Mouse (Mus musculus) small intestine, adult 2 months (tissue): ENCODE measurements around the gene Osbpl7. TPM values are rescaled to one million over a fixed set of nuclear protein-coding genes. Genes with fewer than 3 reads are reported as not detected.

Source experiments
- H3K27ac ChIP-seq: fragments of 200-500 bp; 2 replicates; pipeline ENCODE4 v1.5.1; 2012; ENCODE audit warnings: low read depth, low read length, control low read depth, inconsistent platforms; ENCODE audit not compliant: insufficient read depth
- H3K27me3 ChIP-seq: fragments of 200-500 bp; 2 replicates; pipeline ENCODE4 v1.6.1; 2012; ENCODE audit warnings: mild to moderate bottlenecking, moderate library complexity, low read length, inconsistent platforms; ENCODE audit not compliant: control insufficient read depth, insufficient read depth
- H3K36me3 ChIP-seq: fragments of 200-500 bp; 2 replicates; pipeline ENCODE4 v1.6.1; 2012; ENCODE audit warnings: mild to moderate bottlenecking, low read length, control low read depth, inconsistent platforms; ENCODE audit not compliant: control insufficient read depth, insufficient read depth
- H3K4me1 ChIP-seq: fragments of 200-500 bp; 2 replicates; pipeline ENCODE4 v1.6.1; 2012; ENCODE audit warnings: low read length, inconsistent platforms, mixed read lengths; ENCODE audit not compliant: control insufficient read depth, insufficient read depth, insufficient read length
- H3K4me3 ChIP-seq: fragments of 200-500 bp; 2 replicates; pipeline ENCODE4 v1.5.1; 2012; ENCODE audit warnings: low read depth, mild to moderate bottlenecking, control low read depth, inconsistent platforms, low read length, moderate library complexity
- CTCF ChIP-seq: fragments of 200-500 bp; IDR thresholded peaks from 2 replicates; pipeline ENCODE4 v1.5.1; 2012; ENCODE audit warnings: low read depth, mild to moderate bottlenecking, control low read depth, inconsistent platforms, low read length, moderate library complexity, mixed read lengths; ENCODE audit not compliant: insufficient replicate concordance, insufficient read length; ENCODE audit errors: extremely low read depth
- POLR2A ChIP-seq: fragments of 200-500 bp; IDR thresholded peaks from 2 replicates; pipeline ENCODE4 v1.6.1; 2012; ENCODE audit warnings: low read depth, mild to moderate bottlenecking, control low read depth, inconsistent platforms, low read length, moderate library complexity
- WGBS: fragments of 180-500 bp; shearing (Covaris S2); methylation state at CpG from one replicate; pipeline ENCODE4 v1.1.7; 2018; 5-methylcytosine and 5-hydroxymethylcytosine counted together
- polyA plus RNA-seq: library from polyadenylated mRNA; depleted of rRNA; stranded (reverse); fragments of >200 nt; gene quantifications from 2 replicates; pipeline ENCODE4 v1.2.3, GENCODE M21; 2012

The Osbpl7 gene
- polyA plus RNA-seq, 1 experiment: 21.3 TPM

DNA sequence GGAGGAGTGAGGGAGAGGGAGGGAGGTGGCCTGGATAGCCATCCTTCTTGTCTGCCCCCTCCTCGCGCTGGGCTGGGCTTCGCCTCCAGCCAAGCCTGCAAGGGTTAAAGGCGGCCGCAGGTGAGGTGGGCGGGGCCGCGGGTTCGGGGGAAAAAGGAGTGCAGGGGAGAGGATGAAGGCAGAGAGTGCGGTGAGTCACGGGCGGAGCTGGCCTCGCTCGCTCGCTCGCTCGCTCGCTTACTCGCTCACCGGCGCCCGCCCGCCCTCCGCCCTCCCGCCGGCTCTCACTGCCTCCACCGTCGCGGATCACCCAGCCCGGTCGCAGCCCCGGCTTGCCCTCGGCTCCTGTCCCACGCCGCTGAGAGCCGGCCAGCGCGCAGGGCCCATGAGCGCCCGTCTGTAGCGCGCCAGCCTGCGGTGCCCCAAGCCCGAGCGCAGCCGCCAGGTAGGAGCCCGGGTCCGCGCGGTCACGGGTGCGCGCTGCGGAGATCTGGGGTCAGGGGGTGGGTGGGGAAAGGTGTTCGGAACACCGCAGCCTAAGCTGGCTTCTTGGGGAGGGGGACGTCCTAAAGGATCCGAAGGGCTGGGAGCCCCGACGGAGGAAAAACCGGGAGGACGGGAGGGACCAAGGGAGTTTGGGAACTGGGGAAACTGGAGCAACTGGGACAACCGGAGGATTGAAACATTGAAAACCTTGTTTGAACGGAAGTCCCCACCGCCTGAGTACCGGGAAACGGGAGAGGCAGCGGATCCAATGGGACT, 31.7 kb upstream of the Osbpl7 start:
- no peak for TF ChIP-seq POLR2A
- TF ChIP-seq CTCF: no peak
- no peaks in the 10 kb centered on the region for H3K36me3 ChIP-seq
- H3K27me3 ChIP-seq: peaks cover 53% of the 10 kb centered on the region
- H3K4me1 ChIP-seq: peaks cover 12% of the 10 kb centered on the region
- no peak overlapping the region for H3K27ac ChIP-seq
- H3K4me3 ChIP-seq: peak overlapping the region; percentile 52
- WGBS: 1% methylated on average over 54 of the region's 68 CpGs

DNA sequence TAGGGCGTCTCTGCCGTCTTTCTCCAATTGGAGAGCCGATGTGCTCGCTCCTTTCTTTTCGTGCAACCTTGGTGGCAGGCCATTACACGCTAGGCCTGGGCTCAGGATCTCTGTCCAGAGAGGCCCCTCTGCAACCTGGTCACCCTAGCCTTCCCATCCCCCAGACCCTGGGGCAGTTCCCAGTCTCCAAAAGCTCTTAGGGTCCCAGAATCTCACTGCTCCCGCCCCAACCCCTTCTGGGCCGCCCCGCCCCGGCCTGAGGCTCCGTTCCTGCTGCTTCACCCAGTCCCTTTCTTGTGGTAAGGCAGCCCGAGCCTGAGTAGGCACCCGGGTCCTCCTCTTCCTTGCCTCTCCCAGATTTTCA, 31.1 kb upstream of the Osbpl7 start:
- TF ChIP-seq POLR2A (no peak), CTCF (no peak)
- WGBS: 20% methylated on average over 13 of the region's 13 CpGs
- Histone ChIP-seq H3K27me3 (peaks cover 50% of the 10 kb centered on the region), H3K27ac (no peak overlapping the region), H3K36me3 (no peaks in the 10 kb centered on the region), H3K4me3 (peak overlapping the region; percentile 52; the same call in 1 of the 2 replicates), H3K4me1 (peaks cover 12% of the 10 kb centered on the region)

DNA sequence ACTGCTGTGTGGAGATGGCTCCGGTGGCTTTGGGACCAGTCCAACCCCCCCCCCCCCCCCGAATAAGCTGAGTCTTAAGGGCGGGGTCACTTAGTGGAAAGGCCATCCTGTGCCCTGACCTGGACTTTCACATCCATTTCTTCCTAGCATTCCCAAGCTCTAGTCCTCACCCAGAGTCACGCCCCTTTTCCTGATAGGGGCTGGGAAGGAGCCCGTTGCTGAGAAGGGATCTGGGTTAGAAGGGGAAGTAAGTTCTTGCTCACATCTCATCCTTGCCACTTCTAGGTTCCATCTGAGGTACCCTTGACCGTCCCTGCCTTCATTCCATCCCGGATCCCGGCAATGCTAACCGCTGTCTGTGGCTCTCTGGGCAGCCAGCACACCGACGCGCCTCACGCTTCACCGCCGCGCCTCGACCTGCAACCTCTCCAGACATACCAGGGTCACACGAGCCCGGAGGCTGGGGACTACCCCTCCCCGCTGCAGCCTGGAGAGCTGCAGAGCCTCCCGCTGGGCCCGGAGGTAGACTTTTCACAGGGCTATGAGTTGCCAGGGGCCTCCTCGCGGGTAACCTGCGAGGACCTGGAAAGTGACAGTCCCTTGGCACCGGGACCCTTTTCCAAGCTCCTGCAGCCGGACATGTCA, 29.2 kb upstream of the Osbpl7 start:
- H3K36me3 ChIP-seq: no peaks in the 10 kb centered on the region
- TF ChIP-seq CTCF: no peak
- TF ChIP-seq POLR2A: no peak
- H3K27ac ChIP-seq: no peak overlapping the region
- H3K4me3 ChIP-seq: peak overlapping the region; percentile 73
- H3K27me3 ChIP-seq: peaks cover 42% of the 10 kb centered on the region
- H3K4me1 ChIP-seq: peaks cover 15% of the 10 kb centered on the region
- WGBS: 2% methylated on average over 27 of the region's 27 CpGs

DNA sequence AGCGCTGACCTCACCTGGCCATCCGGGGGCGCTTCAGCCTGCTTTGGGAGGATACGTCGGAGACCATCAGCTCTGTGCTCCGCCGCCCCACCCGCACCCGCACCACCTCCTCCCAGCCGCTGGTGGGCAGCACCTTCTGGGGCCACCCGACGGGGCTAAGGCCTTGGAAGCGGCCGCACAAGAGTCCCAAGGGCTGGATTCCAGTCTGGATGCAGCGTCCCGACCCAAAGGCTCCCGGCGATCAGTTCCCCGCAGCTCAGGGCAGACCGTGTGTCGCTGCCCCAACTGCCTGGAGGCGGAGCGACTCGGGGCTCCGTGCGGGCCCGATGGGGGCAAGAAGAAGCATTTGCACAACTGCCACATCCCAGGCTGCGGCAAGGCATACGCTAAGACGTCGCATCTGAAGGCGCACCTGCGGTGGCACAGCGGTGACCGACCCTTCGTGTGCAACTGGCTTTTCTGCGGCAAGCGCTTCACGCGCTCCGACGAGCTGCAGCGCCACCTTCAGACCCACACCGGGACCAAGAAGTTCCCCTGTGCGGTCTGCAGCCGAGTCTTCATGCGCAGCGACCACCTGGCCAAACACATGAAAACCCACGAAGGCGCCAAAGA, 28.4 kb upstream of the Osbpl7 start:
- H3K36me3 ChIP-seq: no peaks in the 10 kb centered on the region
- peaks cover 35% of the 10 kb centered on the region for H3K27me3 ChIP-seq
- H3K27ac ChIP-seq: no peak overlapping the region
- H3K4me3 ChIP-seq: peak overlapping the region; percentile 73
- H3K4me1 ChIP-seq: peaks cover 15% of the 10 kb centered on the region
- 1% methylated on average over 50 of the region's 50 CpGs for WGBS
- no peak for TF ChIP-seq POLR2A
- TF ChIP-seq CTCF: peak; percentile 61

DNA sequence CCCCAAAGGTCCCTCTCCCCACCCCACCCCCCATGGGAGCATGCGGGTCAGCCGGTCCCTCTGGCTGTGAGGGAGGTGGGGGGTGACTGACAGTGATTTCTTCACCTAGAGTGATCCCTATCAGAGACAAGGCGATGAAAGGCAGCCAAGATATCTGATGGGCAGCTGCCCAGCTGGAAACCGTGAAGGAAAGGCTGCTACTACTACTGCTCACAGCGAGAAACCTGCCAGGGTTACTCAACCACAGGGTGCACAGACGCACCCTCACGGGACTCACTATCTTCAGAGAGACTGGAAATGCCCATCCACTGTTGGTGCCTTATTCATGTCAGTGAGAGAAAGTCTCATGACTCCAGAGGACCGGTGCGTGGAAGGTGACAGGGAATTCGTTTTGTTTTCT, 25.5 kb upstream of the Osbpl7 start:
- Histone ChIP-seq H3K4me1 (peaks cover 11% of the 10 kb centered on the region), H3K27ac (no peak overlapping the region), H3K4me3 (no peak overlapping the region), H3K27me3 (peaks cover 13% of the 10 kb centered on the region), H3K36me3 (no peaks in the 10 kb centered on the region)
- TF ChIP-seq POLR2A: no peak
- 54% methylated on average over 10 of the region's 10 CpGs for WGBS

DNA sequence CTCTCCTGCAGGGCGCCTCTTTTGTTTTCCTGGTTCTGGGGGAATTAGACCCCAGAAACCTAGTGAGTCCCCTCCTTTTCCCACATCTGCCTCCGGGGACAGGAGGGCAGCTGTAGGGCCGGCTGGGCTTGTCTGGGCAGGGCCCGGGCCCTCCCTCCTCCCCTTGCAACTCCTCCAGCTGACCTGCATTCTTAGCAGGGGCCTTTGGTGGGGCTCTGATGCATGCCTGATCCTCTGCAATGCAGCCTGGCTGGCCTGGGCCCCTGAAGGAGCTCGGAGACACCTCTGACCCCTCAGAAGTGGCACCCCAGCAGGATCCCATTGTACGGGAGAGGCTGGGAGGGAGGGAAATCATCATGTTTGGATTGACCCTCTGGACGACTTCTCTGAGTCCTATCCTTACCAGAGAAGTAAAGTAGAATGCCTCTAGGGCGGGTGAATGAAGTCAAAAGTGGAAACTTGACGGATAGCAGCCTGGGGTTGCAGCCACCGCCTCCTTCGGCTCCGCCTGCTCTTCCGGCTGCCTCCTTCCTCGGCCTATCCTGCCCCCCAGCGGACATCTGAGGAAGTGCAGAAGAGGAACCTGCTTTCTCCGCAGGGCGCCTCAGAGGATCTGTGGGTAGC, 24.6 kb upstream of the Osbpl7 start:
- Histone ChIP-seq H3K27me3 (peaks cover 10% of the 10 kb centered on the region), H3K36me3 (no peaks in the 10 kb centered on the region), H3K4me1 (peaks cover 18% of the 10 kb centered on the region), H3K4me3 (peak overlapping the region; percentile 40), H3K27ac (no peak overlapping the region)
- no peak for TF ChIP-seq POLR2A
- peak; percentile 94 for TF ChIP-seq CTCF
- 6% methylated on average over 17 of the region's 17 CpGs for WGBS
